Mouse (Mus musculus) c-Kit-positive CD71-positive TER-119-negative erythroid progenitor cells, embryonic 14.5 days (primary cell): ENCODE data around the gene Cds2.
"Not testable (repeated sequence)": the region's sequence is repeated elsewhere in the genome, so short reads cannot be mapped to it uniquely, and the experiment has no call there.

Source experiments
- DNase-seq: peaks from one replicate; pipeline ENCODE4 v3.0.0-alpha.2; 2013; ENCODE audit warnings: low read depth

Cds2 gene

GRCm38 (mm10) chr2:132262879-132263398 lies at the start of gene Cds2:
TSS of gene Cds2 (plus strand) at chr2:132263148.
- peak; percentile 96 for DNase-seq

- no peak for DNase-seq
These were observed 41.3 kb upstream of the Cds2 start for GRCm38 (mm10) chr2:132221611-132222073.

- DNase-seq: no peak
These were observed 38.6 kb upstream of the Cds2 start for GRCm38 (mm10) chr2:132224359-132224758.

GRCm38 (mm10) chr2:132232413-132232945 lies 30.5 kb upstream of the Cds2 start:
- no peak for DNase-seq

GRCm38 (mm10) chr2:132233985-132234765 lies 28.8 kb upstream of the Cds2 start:
- DNase-seq: no peak

GRCm38 (mm10) chr2:132235291-132235690 lies 27.7 kb upstream of the Cds2 start:
- no peak for DNase-seq

GRCm38 (mm10) chr2:132235975-132236374 lies 27.0 kb upstream of the Cds2 start:
- DNase-seq: no peak

GRCm38 (mm10) chr2:132239434-132239833 lies 23.5 kb upstream of the Cds2 start:
- DNase-seq: not testable (repeated sequence)

- DNase-seq: not testable (repeated sequence)
These were observed 22.5 kb upstream of the Cds2 start for GRCm38 (mm10) chr2:132240457-132240856.

GRCm38 (mm10) chr2:132243370-132243769 lies 19.6 kb upstream of the Cds2 start:
- DNase-seq: no peak

- DNase-seq: peak; percentile 90
These were observed 15.2 kb upstream of the Cds2 start, which contains the start of gene Tmem230 for GRCm38 (mm10) chr2:132247539-132248313. TSS of gene Tmem230 (minus strand) at chr2:132247807.

GRCm38 (mm10) chr2:132251911-132252310 lies 11.0 kb upstream of the Cds2 start:
- DNase-seq: no peak

- DNase-seq: peak; percentile 96
These were observed 10.1 kb upstream of the Cds2 start, which contains the start of gene Pcna for GRCm38 (mm10) chr2:132252542-132253528. TSS of gene Pcna (minus strand) at chr2:132253314.

- no peak for DNase-seq
These were observed 9.3 kb upstream of the Cds2 start for GRCm38 (mm10) chr2:132253603-132254002.

- no peak for DNase-seq
These were observed 5.4 kb upstream of the Cds2 start for GRCm38 (mm10) chr2:132257350-132258068.

GRCm38 (mm10) chr2:132260601-132261000 lies 2.3 kb upstream of the Cds2 start:
- DNase-seq: no peak

GRCm38 (mm10) chr2:132262175-132262574 lies 773 bp upstream of the Cds2 start:
- no peak for DNase-seq

GRCm38 (mm10) chr2:132263421-132264265 lies 695 bp downstream of the Cds2 start:
- no peak for DNase-seq

GRCm38 (mm10) chr2:132264266-132264710 lies 1.3 kb downstream of the Cds2 start:
- no peak for DNase-seq
